Mouse (Mus musculus): ENCODE measurements around the gene Plcb4. TPM values are rescaled to one million over a fixed set of nuclear protein-coding genes. Genes with fewer than 3 reads are reported as not detected.
"Not testable (repeated sequence)": the region's sequence is repeated elsewhere in the genome, so short reads cannot be mapped to it uniquely, and the experiment has no call there.

Plcb4 gene
- polyA plus RNA-seq, 1 experiment, result 33.0 TPM

- H3K4me3 ChIP-seq (ENCODE audit: insufficient read depth, low read length), result no peak overlapping the region
- no peak overlapping the region for H3K27ac ChIP-seq (ENCODE audit: insufficient read depth, low read length)
- H3K4me1 ChIP-seq (ENCODE audit: control insufficient read depth, insufficient read depth, low read length), result no peaks in the 10 kb centered on the region
- TF ChIP-seq POLR2A (IDR thresholded peaks at IDR 0.05; ENCODE audit: low read depth, low read length), result no peak
- TF ChIP-seq CTCF (IDR thresholded peaks at IDR 0.05; ENCODE audit: borderline replicate concordance, insufficient read depth, low read length), result no peak
Observed at GRCm38 (mm10) chr2:135686692-135687091, 27.9 kb downstream of the Plcb4 start.

GRCm38 (mm10) chr2:135687585-135687984, 28.8 kb downstream of the Plcb4 start:
- Histone ChIP-seq H3K4me3 (ENCODE audit: insufficient read depth, low read length) (no peak overlapping the region), H3K4me1 (ENCODE audit: control insufficient read depth, insufficient read depth, low read length) (0 out of 2 replicates have a peak, but pooled peaks cover 4% of the 10 kb centered on the region), H3K27ac (ENCODE audit: insufficient read depth, low read length) (no peak overlapping the region)
- no peak for TF ChIP-seq POLR2A (IDR thresholded peaks at IDR 0.05; ENCODE audit: low read depth, low read length)
- no peak for TF ChIP-seq CTCF (IDR thresholded peaks at IDR 0.05; ENCODE audit: borderline replicate concordance, insufficient read depth, low read length)

GRCm38 (mm10) chr2:135692568-135693488, 34.0 kb downstream of the Plcb4 start:
- Histone ChIP-seq H3K4me3 (ENCODE audit: insufficient read depth, low read length) (no peak overlapping the region), H3K4me1 (ENCODE audit: control insufficient read depth, insufficient read depth, low read length) (0 out of 2 replicates have a peak, but pooled peaks cover 7% of the 10 kb centered on the region), H3K27ac (ENCODE audit: insufficient read depth, low read length) (no peak overlapping the region)
- TF ChIP-seq CTCF (IDR thresholded peaks at IDR 0.05; ENCODE audit: borderline replicate concordance, insufficient read depth, low read length) (no peak), POLR2A (IDR thresholded peaks at IDR 0.05; ENCODE audit: low read depth, low read length) (no peak)

GRCm38 (mm10) chr2:135700686-135701413, 42.0 kb downstream of the Plcb4 start:
- H3K27ac ChIP-seq (ENCODE audit: insufficient read depth, low read length), result no peak overlapping the region
- no peak for TF ChIP-seq CTCF (IDR thresholded peaks at IDR 0.05; ENCODE audit: borderline replicate concordance, insufficient read depth, low read length)
- no peak for TF ChIP-seq POLR2A (IDR thresholded peaks at IDR 0.05; ENCODE audit: low read depth, low read length)
- no peak overlapping the region for H3K4me3 ChIP-seq (ENCODE audit: insufficient read depth, low read length)
- H3K4me1 ChIP-seq (ENCODE audit: control insufficient read depth, insufficient read depth, low read length), result peaks cover 3% of the 10 kb centered on the region; the same call in 1 of the 2 replicates

GRCm38 (mm10) chr2:135704673-135705072, 45.9 kb downstream of the Plcb4 start:
- no peak for TF ChIP-seq CTCF (IDR thresholded peaks at IDR 0.05; ENCODE audit: borderline replicate concordance, insufficient read depth, low read length)
- no peak for TF ChIP-seq POLR2A (IDR thresholded peaks at IDR 0.05; ENCODE audit: low read depth, low read length)
- Histone ChIP-seq H3K4me3 (ENCODE audit: insufficient read depth, low read length) (no peak overlapping the region), H3K27ac (ENCODE audit: insufficient read depth, low read length) (no peak overlapping the region), H3K4me1 (ENCODE audit: control insufficient read depth, insufficient read depth, low read length) (peaks cover 3% of the 10 kb centered on the region; the same call in 1 of the 2 replicates)

- Histone ChIP-seq H3K27ac (ENCODE audit: insufficient read depth, low read length) (no peak overlapping the region), H3K4me1 (ENCODE audit: control insufficient read depth, insufficient read depth, low read length) (peaks cover 5% of the 10 kb centered on the region), H3K4me3 (ENCODE audit: insufficient read depth, low read length) (no peak overlapping the region)
- no peak for TF ChIP-seq CTCF (IDR thresholded peaks at IDR 0.05; ENCODE audit: borderline replicate concordance, insufficient read depth, low read length)
- TF ChIP-seq POLR2A (IDR thresholded peaks at IDR 0.05; ENCODE audit: low read depth, low read length), result no peak
Observed at GRCm38 (mm10) chr2:135707305-135707704, 48.5 kb downstream of the Plcb4 start.

GRCm38 (mm10) chr2:135708386-135708785, 49.6 kb downstream of the Plcb4 start:
- Histone ChIP-seq H3K4me1 (ENCODE audit: control insufficient read depth, insufficient read depth, low read length) (peaks cover 9% of the 10 kb centered on the region), H3K4me3 (ENCODE audit: insufficient read depth, low read length) (no peak overlapping the region), H3K27ac (ENCODE audit: insufficient read depth, low read length) (no peak overlapping the region)
- no peak for TF ChIP-seq POLR2A (IDR thresholded peaks at IDR 0.05; ENCODE audit: low read depth, low read length)
- TF ChIP-seq CTCF (IDR thresholded peaks at IDR 0.05; ENCODE audit: borderline replicate concordance, insufficient read depth, low read length), result no peak

GRCm38 (mm10) chr2:135708796-135709195, 50.0 kb downstream of the Plcb4 start:
- H3K4me1 ChIP-seq (ENCODE audit: control insufficient read depth, insufficient read depth, low read length), result peaks cover 9% of the 10 kb centered on the region
- H3K27ac ChIP-seq (ENCODE audit: insufficient read depth, low read length), result no peak overlapping the region
- H3K4me3 ChIP-seq (ENCODE audit: insufficient read depth, low read length), result no peak overlapping the region
- TF ChIP-seq POLR2A (IDR thresholded peaks at IDR 0.05; ENCODE audit: low read depth, low read length) (no peak), CTCF (IDR thresholded peaks at IDR 0.05; ENCODE audit: borderline replicate concordance, insufficient read depth, low read length) (no peak)

GRCm38 (mm10) chr2:135709736-135710135, 50.9 kb downstream of the Plcb4 start:
- H3K4me1 ChIP-seq (ENCODE audit: control insufficient read depth, insufficient read depth, low read length); H3K27ac ChIP-seq (ENCODE audit: insufficient read depth, low read length); H3K4me3 ChIP-seq (ENCODE audit: insufficient read depth, low read length): not testable (repeated sequence)
